Mouse (Mus musculus) urinary bladder, postnatal 4 days (tissue): Measurements from ENCODE around the gene Ccdc78.

Experiments used
- DNase-seq, 2 experiments: peaks; one replicate each; pipeline ENCODE4 v3.0.0; 2021 to 2022; ENCODE audit warnings: low spot score in 2 of 2

The Ccdc78 gene

DNA sequence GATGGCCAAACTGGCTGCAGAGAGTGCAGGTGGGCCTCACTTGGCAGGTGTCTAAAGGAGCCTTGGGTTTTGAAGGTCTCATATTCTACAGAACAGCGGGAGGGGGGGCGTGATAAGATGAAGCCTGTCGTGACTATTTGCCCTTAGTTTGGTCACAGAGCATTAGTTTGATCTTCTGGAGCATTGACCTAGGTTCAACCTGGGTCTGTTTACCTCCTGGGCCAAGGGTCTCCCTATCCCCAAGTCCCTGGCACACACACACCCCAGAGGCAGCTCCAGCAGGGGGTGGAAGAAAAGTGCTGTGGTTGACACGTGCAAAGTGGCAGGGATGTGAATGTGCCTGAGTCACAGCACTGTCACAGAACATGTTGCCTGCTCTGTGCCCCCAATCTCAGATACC, 24.5 kb downstream of the Ccdc78 start:
- DNase-seq: no peak

DNA sequence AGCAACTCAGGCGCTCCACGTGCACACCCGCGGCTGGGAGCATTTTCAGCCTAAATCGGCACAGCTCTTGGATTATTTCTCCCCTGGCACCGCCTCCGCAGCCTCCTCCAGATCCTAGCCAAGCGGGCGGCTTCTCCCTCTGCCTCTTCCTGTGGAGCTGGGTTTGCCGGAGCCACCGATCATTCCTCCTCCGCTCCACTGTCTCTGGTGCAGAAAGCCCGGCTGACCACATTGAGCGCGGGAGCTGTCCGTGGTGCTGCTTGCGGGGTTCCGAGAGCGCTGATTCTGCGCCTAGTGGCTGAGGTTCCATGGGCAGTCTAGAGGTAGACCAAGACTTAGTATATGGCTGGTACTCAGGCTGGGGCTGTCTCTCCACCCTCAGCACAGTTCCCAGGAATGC, 27.1 kb downstream of the Ccdc78 start:
- DNase-seq: peak; percentile 81 to 93

DNA sequence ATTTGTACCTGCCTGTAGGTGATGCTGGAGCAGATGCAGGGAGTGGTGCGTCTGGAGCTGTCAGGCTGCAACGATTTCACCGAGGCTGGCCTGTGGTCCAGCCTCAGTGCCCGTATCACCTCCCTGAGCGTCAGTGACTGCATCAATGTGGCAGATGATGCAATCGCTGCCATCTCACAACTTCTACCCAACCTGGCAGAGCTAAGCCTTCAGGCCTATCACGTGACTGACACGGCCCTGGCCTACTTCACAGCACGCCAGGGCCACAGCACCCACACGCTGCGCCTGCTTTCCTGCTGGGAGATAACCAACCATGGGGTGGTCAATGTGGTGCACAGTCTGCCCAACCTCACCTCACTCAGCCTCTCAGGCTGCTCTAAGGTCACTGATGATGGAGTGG, 31.3 kb downstream of the Ccdc78 start:
- DNase-seq: no peak

DNA sequence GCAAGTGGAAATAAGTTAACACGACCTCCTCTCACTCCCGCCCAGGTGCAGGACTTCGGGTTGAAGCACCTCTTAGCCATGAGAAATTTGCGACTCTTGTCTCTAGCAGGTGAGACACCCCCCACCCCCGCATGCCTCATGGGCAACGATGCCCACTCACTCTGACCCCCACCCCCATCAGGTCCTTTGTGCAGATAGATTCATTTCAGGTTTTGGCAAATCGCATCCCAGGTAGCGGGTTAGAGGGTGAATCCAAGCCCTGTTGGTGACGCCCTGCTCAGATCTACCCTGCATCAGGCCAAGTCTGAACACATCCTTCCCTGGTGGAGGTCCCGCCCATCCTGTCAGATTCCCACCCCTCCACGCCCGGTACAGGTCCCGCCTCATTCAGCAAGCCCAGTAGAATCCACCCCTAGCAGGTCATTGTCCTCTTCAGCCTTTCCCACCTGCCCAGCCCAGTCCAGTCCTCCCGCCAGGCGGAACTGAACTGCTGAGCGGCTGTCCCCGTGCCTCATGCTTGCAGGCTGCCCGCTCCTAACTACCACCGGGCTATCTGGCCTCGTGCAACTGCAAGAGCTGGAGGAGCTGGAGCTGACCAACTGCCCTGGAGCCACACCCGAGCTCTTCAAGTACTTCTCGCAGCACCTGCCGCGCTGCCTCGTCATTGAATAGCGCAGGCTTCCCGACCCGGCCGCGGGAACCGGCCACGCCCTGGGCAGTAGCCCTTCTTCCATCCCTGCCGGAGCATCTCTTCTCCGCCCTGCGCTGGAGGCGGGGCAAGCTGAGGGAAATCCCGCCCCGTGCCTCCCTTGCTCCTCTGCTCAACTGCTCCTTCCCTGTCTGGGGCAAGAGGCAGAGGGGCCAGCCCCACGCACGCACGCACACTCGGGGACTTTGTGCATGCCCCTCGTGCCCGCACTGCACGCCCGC, 32.7 kb downstream of the Ccdc78 start:
- no peak for DNase-seq

DNA sequence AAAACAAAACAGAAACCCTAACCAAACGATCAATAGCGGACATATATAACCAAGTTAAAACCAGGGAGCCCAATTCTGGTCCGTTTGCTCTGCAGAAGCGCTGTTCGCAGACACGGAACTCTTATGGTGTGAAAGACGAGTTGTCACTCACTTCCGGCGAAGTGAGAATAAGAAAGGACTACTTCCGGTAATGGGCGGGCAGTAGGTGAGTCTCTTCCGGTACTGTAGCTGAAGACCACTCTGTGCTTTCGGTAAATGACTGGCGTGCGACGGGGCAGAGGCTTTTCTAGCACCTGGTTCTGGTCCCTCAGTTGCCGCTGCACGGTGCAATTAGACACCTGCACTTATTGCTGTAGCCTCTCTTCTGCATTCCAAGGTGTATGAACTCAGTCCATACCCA, 37.1 kb downstream of the Ccdc78 start, which contains the start of gene Wdr24:
Wdr24 (plus strand) TSS at position 176 of the 400 bp plus-strand sequence.
- no peak for DNase-seq

DNA sequence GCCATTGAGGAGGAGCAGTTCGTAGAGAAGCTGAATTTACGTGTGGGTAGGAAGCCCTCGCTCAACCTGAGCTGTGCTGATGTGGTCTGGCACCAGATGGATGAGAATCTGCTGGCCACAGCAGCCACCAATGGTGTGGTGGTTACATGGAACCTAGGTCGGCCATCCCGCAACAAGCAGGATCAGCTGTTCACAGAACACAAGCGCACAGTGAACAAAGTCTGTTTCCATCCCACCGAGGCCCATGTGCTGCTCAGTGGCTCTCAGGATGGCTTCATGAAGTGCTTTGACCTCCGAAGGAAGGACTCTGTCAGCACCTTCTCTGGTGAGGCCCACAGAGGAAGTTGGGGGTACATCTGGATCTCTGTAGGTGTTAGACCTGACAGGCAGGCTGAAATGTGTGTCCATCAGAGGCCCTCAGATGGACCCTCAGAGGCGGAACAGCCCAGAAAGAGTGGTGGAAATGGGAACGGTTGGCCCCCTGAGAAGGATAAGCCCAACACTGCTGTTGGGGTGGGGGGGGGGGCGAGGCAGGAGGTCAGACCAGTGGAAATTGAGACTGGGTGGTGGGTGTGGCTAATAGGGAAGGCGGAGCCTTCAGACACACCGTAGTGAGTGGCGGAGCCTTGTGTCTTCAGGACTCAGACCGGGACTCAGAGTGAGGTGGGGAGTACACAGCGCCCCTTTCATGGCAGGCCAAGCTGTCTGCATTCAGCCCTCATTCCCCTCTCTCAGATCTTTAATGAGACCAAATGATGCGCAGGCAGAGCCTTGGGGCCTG, 38.2 kb downstream of the Ccdc78 start:
- no peak for DNase-seq

DNA sequence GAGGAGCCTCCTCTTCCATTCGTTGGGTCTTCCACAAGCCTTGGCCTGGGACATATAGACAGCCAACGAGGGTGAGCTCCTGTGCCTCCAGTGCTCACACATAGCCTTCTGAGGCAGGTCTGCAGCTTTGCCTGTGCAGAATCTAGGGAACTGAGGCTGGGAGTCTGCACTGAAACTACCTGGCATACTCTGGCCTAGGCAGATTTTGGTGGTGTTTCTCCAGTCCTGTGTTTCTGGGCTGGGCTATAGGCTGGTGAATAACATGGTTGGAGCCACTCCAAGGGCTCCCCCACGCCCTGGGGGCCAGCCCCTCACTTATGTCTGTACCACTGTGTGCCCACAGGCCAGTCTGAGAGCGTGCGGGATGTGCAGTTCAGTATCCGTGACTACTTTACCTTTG, 38.9 kb downstream of the Ccdc78 start:
- DNase-seq: no peak

DNA sequence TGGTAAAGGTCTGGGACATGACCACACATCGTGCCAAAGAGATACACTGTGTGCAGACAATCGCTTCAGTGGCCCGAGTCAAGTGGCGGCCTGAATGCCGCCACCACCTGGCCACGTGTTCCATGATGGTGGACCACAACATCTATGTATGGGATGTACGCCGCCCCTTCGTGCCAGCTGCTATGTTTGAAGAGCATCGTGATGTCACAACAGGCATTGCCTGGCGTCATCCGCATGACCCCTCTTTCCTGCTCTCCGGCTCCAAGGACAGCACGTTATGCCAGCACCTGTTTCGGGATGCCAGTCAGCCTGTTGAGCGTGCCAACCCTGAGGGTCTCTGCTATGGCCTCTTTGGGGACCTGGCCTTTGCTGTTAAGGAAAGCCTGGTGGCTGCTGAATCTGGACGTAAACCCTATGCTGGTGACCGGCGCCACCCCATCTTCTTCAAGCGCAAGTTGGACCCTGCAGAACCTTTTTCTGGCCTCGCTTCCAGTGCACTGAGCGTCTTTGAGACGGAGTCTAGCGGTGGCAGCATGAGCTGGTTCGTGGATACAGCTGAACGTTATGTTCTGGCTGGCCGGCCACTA, 39.7 kb downstream of the Ccdc78 start:
- DNase-seq: no peak

DNA sequence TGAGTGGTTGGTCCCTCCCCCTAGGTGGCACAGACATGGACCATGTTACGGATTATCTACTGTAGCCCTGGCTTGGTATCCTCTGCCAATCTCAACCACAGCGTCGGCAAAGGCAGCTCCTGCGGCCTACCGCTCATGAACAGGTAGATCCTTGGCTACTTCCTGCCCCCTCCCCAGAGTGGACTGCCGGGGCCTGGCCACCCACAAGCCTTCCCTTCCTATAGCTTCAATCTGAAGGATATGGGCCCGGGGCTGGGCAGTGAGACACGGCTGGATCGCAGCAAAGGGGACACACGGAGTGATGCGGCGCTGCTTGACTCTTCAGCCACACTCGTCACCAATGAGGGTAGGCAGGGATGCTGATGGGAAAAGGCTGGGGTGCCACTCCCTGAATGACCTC, 40.6 kb downstream of the Ccdc78 start:
- DNase-seq: no peak

DNA sequence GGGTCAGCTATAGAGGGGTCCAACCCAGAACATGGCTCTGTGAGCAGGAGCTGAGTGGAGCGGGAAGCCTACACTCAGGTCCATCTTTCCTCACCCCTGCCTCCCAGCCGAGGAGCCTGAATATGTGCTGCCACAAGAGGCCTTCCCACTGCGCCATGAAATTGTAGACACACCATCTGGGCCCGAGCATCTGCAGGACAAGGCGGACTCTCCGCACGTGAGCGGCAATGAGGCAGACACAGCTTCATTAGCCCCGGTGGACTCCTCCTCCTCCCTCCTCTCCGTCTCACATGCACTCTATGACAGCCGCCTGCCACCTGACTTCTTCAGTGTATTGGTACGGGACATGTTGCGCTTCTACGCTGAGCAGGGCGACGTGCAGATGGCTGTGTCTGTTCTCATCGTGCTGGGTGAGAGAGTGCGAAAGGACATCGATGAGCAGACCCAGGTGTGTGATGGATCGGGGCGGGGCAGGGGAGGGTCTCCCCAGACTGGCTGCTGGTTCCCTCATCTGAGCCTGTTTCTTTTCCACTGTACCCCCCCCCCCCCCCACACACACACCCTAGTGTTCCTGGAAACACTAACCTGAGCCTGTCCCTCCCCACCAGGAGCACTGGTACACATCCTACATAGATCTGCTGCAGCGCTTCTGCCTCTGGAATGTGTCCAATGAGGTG, 41.3 kb downstream of the Ccdc78 start:
- no peak for DNase-seq

DNA sequence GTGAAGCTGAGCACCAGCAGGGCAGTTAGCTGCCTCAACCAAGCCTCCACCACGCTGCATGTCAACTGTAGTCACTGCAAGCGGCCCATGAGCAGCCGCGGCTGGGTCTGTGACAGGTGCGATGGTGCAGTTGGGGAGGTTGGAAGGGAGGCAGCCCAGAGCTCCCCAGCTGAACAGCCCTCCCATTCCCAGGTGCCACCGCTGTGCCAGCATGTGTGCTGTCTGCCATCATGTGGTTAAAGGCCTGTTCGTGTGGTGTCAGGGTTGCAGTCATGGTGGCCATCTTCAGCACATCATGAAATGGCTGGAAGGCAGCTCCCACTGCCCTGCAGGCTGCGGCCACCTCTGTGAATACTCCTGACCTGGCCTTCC, 41.8 kb downstream of the Ccdc78 start:
- no peak for DNase-seq

DNA sequence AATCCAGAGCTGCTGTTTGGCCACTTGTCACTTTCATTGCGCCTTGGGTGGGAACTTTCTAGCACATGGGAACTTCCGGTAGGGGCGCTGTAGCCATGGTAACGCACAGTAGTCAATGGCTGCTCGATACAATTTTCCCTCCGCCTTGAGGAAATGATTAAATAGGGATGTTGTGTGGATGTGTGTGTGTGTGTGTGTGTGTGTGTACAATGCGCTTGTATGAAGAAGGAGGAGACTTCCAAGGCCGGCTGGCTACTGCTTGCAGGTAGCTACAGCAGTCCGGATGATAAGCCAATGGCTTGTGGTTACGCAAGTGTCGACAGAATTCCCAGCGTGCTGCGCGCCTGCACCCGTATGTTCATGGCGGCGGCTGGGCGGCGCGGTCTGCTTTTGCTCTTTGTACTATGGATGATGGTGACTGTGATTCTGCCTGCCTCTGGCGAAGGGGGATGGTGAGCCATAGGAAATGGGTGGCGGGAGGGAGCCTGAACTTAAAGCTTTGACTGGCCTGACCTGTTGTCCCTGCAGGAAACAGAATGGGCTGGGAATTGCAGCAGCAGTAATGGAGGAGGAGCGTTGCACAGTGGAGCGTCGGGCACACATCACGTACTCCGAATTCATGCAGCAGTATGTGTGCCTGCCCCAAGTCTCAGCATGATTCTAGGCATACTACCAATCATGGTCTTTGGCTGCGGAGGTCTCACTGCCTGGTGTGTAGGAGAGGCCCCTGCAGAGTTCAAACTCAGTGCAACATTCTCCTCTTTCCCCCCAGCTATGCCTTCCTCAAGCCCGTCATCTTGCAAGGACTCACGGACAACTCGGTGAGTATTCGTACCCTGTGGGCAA, 42.6 kb downstream of the Ccdc78 start, which contains the start of gene Jmjd8:
Jmjd8 (plus strand) TSS at position 156 of the 846 bp plus-strand sequence.
- peak; percentile 62 to 77 for DNase-seq

DNA sequence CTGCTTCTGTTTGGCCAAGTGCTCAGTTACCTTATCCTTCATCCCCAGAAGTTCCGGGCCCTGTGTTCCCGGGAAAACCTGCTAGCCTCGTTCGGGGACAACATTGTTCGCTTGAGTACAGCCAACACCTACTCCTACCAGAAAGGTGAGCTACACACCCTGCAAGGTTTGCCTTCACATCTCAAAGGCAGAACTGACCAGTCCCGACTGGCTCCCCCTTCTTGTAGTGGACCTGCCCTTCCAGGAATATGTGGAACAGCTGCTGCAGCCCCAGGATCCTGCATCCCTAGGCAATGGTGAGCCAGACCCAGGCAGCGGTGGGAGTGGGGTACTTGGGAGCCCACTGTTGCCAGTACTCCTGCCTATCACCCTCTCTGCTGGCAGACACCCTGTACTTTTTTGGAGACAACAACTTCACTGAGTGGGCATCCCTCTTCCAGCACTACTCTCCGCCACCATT, 43.2 kb downstream of the Ccdc78 start:
- DNase-seq: no peak

DNA sequence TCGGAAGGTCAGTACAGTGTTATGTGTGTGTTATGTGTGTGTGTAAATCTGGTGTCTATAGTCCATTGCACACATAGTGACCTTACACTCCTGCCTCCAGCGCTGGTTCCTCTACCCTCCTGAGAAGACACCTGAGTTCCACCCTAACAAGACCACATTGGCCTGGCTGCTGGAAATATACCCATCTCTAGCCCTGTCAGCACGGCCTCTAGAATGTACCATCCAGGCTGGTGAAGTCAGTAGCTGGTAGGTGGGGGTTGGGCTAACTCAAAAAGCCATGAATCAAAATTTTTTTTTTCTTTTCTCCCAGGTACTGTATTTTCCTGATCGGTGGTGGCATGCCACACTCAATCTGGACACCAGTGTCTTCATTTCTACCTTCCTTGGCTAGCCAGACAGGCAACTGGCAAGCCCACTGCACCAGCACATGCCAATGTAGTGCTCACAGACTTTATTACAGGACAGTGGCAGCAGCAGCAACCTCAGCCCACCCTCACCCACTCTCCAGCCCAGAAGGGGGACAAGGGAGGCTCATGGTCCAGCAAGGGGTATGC, 43.9 kb downstream of the Ccdc78 start:
- no peak for DNase-seq

DNA sequence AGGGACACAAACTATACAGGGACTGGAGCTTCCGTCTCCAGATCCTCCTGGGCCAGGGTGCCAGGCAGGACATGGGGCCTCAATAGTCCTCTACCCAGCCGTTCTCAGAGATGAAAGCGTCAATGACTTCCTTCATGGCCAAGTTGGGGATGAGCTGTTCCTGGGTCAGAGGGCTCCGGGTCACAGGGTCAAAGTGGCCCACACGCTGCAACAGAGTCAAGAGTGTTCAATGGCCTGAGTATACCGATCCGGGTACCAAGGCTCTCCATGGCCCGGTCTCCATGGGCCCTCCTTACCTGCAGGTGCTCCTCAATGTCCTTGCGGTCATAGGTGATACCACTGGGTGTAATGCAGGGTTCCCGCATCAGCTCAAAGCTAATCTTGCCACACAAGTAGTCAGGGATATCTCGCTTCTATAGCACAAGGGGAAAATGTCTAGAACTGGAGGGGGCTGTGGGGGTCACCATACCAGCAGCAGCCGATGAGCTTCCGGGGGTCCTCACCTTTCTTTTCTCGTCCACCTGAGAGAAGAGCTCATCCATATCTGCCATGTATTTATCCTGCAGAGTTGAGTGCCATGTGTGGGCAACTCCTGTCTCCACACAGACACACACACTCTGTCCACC, 44.5 kb downstream of the Ccdc78 start:
- DNase-seq: no peak

DNA sequence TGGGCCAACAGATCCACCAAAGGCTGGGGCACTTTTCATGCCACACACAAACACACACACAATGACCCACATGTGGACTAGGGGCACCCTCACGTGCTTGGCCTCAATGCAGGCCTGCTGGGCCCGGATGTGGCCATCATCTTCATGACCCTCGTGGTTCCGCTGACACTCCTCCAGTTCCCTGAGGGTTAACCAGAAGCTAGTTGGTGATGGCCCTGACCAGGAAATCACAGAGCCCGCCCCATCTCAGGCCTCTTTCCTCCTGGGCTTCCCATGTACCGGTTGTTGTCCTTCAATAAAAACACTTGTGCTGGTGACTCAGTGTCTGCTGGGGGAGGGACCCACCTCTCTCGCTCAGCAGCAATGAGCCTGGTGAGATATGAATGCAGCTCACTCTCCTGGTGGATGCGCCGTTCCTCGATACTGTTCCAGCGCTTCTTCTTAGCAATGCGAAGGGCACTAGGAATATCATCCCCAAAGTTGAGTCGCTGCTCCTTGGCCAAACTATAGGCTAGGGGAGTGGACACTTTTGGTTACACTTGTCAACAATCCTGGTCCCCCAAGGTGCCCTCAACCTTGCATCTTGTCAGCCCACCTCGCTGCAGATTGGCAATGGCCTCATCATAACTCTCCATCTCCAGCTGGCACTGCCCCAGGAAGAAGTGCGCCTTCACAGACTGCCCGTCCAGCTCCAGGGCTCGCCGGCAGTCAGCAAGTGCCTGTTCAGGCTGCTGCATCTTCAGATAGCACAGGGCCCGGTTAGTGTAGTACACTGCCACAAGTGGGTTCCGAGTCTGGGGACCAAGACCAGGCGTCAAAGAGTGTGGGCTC, 45.3 kb downstream of the Ccdc78 start:
- DNase-seq: no peak

DNA sequence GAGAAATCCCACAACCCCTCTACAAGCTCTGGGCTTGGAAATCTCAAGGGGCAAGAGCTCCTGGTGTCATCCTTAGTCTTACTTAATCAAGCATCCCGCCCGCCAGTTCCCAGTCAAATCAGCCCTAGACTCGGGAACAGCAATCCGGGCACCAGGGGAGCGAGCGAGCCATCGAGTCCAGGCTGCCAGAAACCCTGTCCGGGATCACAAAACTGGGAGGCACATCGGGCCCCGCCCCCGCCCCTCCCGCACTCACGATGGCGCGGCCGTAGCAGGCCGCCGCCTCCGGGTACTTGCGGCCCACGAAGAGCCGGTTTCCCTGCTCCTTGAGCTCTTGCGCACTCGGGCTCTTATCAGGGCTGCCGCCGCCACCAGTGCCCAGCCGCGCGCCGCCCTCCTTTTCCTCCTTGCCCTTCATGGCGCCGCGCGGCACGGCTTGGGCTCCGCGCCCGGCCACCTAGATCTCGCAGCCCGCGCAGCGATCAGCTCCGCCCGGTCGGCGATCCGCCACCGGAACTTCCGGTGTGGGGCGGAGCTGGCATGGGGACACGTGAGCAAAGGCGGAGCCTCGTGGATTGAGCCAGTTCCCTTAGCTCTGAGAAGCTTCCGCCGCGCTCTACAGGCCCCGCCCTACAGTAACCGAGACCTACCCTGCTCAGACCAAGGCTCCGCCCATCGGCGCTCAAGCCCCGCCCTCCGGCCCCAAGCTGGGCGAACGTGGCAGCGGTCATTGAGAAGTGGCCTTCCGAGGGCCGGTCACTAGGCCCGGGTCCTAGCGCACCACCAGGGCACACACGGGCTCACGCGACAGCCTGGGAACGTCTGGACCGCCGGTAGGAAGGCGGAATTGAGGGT, 46.3 kb downstream of the Ccdc78 start:
- DNase-seq: peak; percentile 99

DNA sequence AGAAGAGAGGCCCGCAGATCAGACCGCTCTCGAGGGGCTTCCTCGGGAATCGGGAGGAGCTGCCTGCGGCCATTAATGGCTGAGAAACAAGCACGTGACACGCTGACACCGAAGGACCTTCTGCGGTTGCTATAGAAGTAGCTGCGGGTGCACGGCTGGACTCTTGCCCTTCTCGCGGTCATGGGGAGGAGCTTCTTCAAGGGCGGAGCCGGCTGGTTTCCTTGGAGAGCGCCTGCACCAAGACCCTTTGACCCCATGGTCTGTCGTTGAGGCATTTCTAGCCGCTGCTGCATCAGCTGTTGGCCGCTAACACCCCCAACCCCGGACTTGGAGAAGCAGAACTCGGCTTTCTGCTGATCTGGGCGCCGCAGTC, 46.9 kb downstream of the Ccdc78 start, which contains the start of gene Stub1:
Stub1 (minus strand) TSS at position 114 of the 373 bp plus-strand sequence.
- DNase-seq: peak; percentile 90 to 94
